Comparison of ENCODE assay signal across 18 mouse cellular contexts in genomic region chr15:99371526-99372340, GRCm38 (mm10). TPM values are rescaled to one million over a fixed set of nuclear protein-coding genes. Genes with fewer than 3 reads are reported as not detected.
DNase-seq lines count a peak whose midpoint lies in the region; ATAC-seq and TF ChIP-seq lines count a peak whose summit lies in the region.
"Had no signal": no experiment of that assay in that cellular context is flagged by ENCODE, and none has a peak within 500 bp of the region (broad histone marks: within the 10 kb centered on the region; RNA-seq: fewer than 3 reads in every experiment).

No protein-coding gene starts in this region.

- H3K27me3 ChIP-seq in kidney, embryonic 16.5 days (ENCODE audit: insufficient read depth, low read length) = no peaks in the 10 kb centered on the region
- H3K27me3 ChIP-seq in myocyte (ENCODE audit: control insufficient read depth, insufficient read depth, insufficient read length) = no peaks in the 10 kb centered on the region
- H3K27me3 ChIP-seq: embryonic facial prominence, embryonic 12.5 days had no signal

- H3ac ChIP-seq in myocyte (ENCODE audit: control insufficient read depth, insufficient read length) = no peak overlapping the region

- no peaks in the 10 kb centered on the region for H3K36me3 ChIP-seq in kidney, embryonic 16.5 days (ENCODE audit: insufficient read depth, low read length)
- no peaks in the 10 kb centered on the region for H3K36me3 ChIP-seq in myocyte (ENCODE audit: control insufficient read depth, insufficient read depth)
- H3K36me3 ChIP-seq: embryonic facial prominence, embryonic 12.5 days; forebrain, embryonic 15.5 days; G1E; heart, embryonic 13.5 days; hindbrain, embryonic 15.5 days had no signal

- peak; percentile 21 for TF ChIP-seq POLR2A in myocyte (IDR thresholded peaks at IDR 0.05; ENCODE audit: insufficient read length, low read depth)

- peaks cover 32% of the 10 kb centered on the region for H3K79me2 ChIP-seq in myocyte (ENCODE audit: control insufficient read depth, insufficient read depth)

- no peak overlapping the region for H3K27ac ChIP-seq in kidney, embryonic 16.5 days (ENCODE audit: low read length)
- H3K27ac ChIP-seq: embryonic facial prominence, embryonic 12.5 days; forebrain, embryonic 15.5 days; heart, embryonic 13.5 days; hindbrain, embryonic 15.5 days had no signal

- no peak overlapping the region for H3K9ac ChIP-seq in kidney, embryonic 16.5 days (replicated peaks; ENCODE audit: low read length)
- H3K9ac ChIP-seq: embryonic facial prominence, embryonic 12.5 days; forebrain, embryonic 15.5 days; heart, embryonic 13.5 days; hindbrain, embryonic 15.5 days had no signal

- H3K4me1 ChIP-seq in kidney, embryonic 16.5 days (ENCODE audit: insufficient read depth, low read length) = peaks cover 21% of the 10 kb centered on the region

- no peaks in the 10 kb centered on the region for H3K9me3 ChIP-seq in kidney, embryonic 16.5 days (ENCODE audit: low read length)
- H3K9me3 ChIP-seq: embryonic facial prominence, embryonic 12.5 days; forebrain, embryonic 15.5 days; G1E; heart, embryonic 13.5 days; hindbrain, embryonic 15.5 days had no signal

- peak; percentile 38 for DNase-seq in kidney, adult 18-20 months
- no peak for DNase-seq in kidney, adult 11 months
- DNase-seq in kidney, postnatal 25 days = peak; percentile 56 to 59
- DNase-seq in ovary, postnatal 14 days (ENCODE audit: low spot score) = no peak
- DNase-seq: adrenal gland, postnatal 36 days; cerebellum, adult 8-10 months; cerebellum, postnatal 25 days; gastrocnemius, postnatal 14 days; heart, adult 11 months; heart, postnatal 36 days had no signal

- H3K4me3 ChIP-seq in kidney, embryonic 16.5 days (ENCODE audit: low read length) = no peak overlapping the region
- H3K4me3 ChIP-seq in myocyte = no peak overlapping the region
- H3K4me3 ChIP-seq: embryonic facial prominence, embryonic 12.5 days; forebrain, embryonic 15.5 days; heart, embryonic 13.5 days; hindbrain, embryonic 15.5 days had no signal

- no peak overlapping the region for H3K4me2 ChIP-seq in kidney, embryonic 16.5 days (replicated peaks; ENCODE audit: low read depth, low read length)
- H3K4me2 ChIP-seq in myocyte (ENCODE audit: low read depth) = peak overlapping the region; percentile 39
- H3K4me2 ChIP-seq: embryonic facial prominence, embryonic 12.5 days; forebrain, embryonic 15.5 days; hindbrain, embryonic 15.5 days had no signal

- WGBS in kidney, embryonic 16.5 days = 89% methylated on average over 7 of the region's 7 CpGs

- ATAC-seq in kidney, embryonic 16.5 days (ENCODE audit: low FRiP score, low TSS enrichment) = no peak
- ATAC-seq: CD4-positive, CD25-positive, alpha-beta regulatory T cell, adult 4 months; forebrain, embryonic 15.5 days had no signal

TF ChIP-seq in myocyte, 11 proteins besides CTCF, POLR2A, EP300 and RAD21:
- peak; percentile 83 to 97 (median 91) for TF ChIP-seq MYOD1 (IDR thresholded peaks at IDR 0.05; ENCODE audit: control insufficient read depth in 1 of 3, insufficient read length in 2 of 3, low read depth in 2 of 3)
- peak in 1 of 3 experiments; percentile 60 for TF ChIP-seq MYOG (IDR thresholded peaks at IDR 0.05; ENCODE audit: control insufficient read depth in 1 of 3, insufficient read depth in 1 of 3, insufficient read length in 2 of 3, low read depth in 2 of 3)
- TF ChIP-seq TCF3 (IDR thresholded peaks at IDR 0.05; ENCODE audit: insufficient read length, low read depth) = no peak
- peak; percentile 49 for TF ChIP-seq TCF12 (IDR thresholded peaks at IDR 0.05; ENCODE audit: insufficient read depth, poor library complexity, severe bottlenecking)

RNA-seq across cellular contexts. Expression of gene Fmnl3, which starts 1.5 kb away (rescaled TPM):
- 27.1 and 29.8 TPM in 2 replicates for polyA plus RNA-seq in kidney, embryonic 16.5 days (2015; fragmentation: Nextera tagmentation; extraction: Ambion mirVana)
- 62.6 TPM for polyA plus RNA-seq in myocyte (2012; fragmentation: generic; extraction: Trizol)

RNA-seq across cellular contexts. Expression of gene Tmbim6, which starts 20.9 kb away (rescaled TPM):
- polyA plus RNA-seq in kidney, embryonic 16.5 days (2015; fragmentation: Nextera tagmentation; extraction: Ambion mirVana) = 634 and 653 TPM in 2 replicates
- polyA plus RNA-seq in myocyte (2012; fragmentation: generic; extraction: Trizol) = 691 TPM

Comparison
In these comparisons a context has a peak if more than half of its experiments do, and no peak if none do; other contexts are left out.
1. DNase-seq: peak in kidney, adult 18-20 months (single experiment) and kidney, postnatal 25 days (2 of 2); none in kidney, adult 11 months (single experiment) and ovary, postnatal 14 days (single experiment).